Mouse (Mus musculus) cerebellum, adult 2 months (tissue): ENCODE data around the gene Egln3.

ENCODE experiments used
- CTCF ChIP-seq: fragments of 200-500 bp; IDR thresholded peaks from 2 replicates; pipeline ENCODE4 v1.5.1; 2011; ENCODE audit warnings: low read depth, mild to moderate bottlenecking, control low read depth, low read length, moderate library complexity, borderline replicate concordance; ENCODE audit not compliant: insufficient read depth
- POLR2A ChIP-seq: fragments of 200-500 bp; IDR thresholded peaks from 2 replicates; pipeline ENCODE4 v1.6.1; 2011; ENCODE audit warnings: low read length, control low read depth, borderline replicate concordance; ENCODE audit not compliant: insufficient read depth

GRCm38 (mm10) chr12:54186926-54187623 lies 16.6 kb downstream of the Egln3 start:
- TF ChIP-seq CTCF (no peak), POLR2A (no peak)
